Mouse (Mus musculus): Measurements from ENCODE around the gene Bnip3. TPM values are rescaled to one million over a fixed set of nuclear protein-coding genes. Genes with fewer than 3 reads are reported as not detected.

Bnip3 gene
- polyA plus RNA-seq, 1 experiment from 2014 or later = 138 TPM

- H3K36me3 ChIP-seq = no peaks in the 10 kb centered on the region
- H3K4me3 ChIP-seq = no peak overlapping the region
- no peaks in the 10 kb centered on the region; the same call in 1 of the 2 replicates for H3K9me3 ChIP-seq
- WGBS = 89% methylated on average over 3 of the region's 3 CpGs
- no peaks in the 10 kb centered on the region for H3K4me1 ChIP-seq
- no peak for ATAC-seq (ENCODE audit: insufficient number of reproducible peaks, low FRiP score, low TSS enrichment, low read depth)
- H3K9ac ChIP-seq = no peak overlapping the region
- H3K4me2 ChIP-seq = no peak overlapping the region
- peaks cover 17% of the 10 kb centered on the region for H3K27me3 ChIP-seq
- H3K27ac ChIP-seq = no peak overlapping the region
Measured at GRCm38 (mm10) chr7:138934523-138934922, 25.2 kb upstream of the Bnip3 start.

GRCm38 (mm10) chr7:138928456-138928855, 19.1 kb upstream of the Bnip3 start:
- Histone ChIP-seq H3K4me3 (no peak overlapping the region), H3K9ac (no peak overlapping the region), H3K4me1 (no peaks in the 10 kb centered on the region), H3K4me2 (no peak overlapping the region), H3K36me3 (no peaks in the 10 kb centered on the region), H3K27ac (no peak overlapping the region), H3K27me3 (no peaks in the 10 kb centered on the region), H3K9me3 (no peaks in the 10 kb centered on the region)
- 89% methylated on average over 4 of the region's 4 CpGs for WGBS
- ATAC-seq (ENCODE audit: insufficient number of reproducible peaks, low FRiP score, low TSS enrichment, low read depth) = no peak

- H3K9me3 ChIP-seq = no peaks in the 10 kb centered on the region
Measured at GRCm38 (mm10) chr7:138923756-138924425, 14.6 kb upstream of the Bnip3 start.

GRCm38 (mm10) chr7:138921611-138922010, 12.3 kb upstream of the Bnip3 start:
- no peak overlapping the region for H3K4me2 ChIP-seq
- peaks cover 11% of the 10 kb centered on the region for H3K4me1 ChIP-seq
- no peaks in the 10 kb centered on the region for H3K9me3 ChIP-seq
- H3K27ac ChIP-seq = no peak overlapping the region
- no peak for ATAC-seq (ENCODE audit: insufficient number of reproducible peaks, low FRiP score, low TSS enrichment, low read depth)
- H3K4me3 ChIP-seq = no peak overlapping the region
- no peaks in the 10 kb centered on the region for H3K27me3 ChIP-seq
- 91% methylated on average over 8 of the region's 8 CpGs for WGBS
- H3K9ac ChIP-seq = no peak overlapping the region
- no peaks in the 10 kb centered on the region for H3K36me3 ChIP-seq

More at GRCm38 (mm10) chr7:138923756-138924425, 14.6 kb upstream of the Bnip3 start:
- Histone ChIP-seq H3K27ac (no peak overlapping the region), H3K4me1 (peaks cover 10% of the 10 kb centered on the region), H3K4me2 (no peak overlapping the region), H3K27me3 (no peaks in the 10 kb centered on the region), H3K36me3 (no peaks in the 10 kb centered on the region), H3K9ac (no peak overlapping the region), H3K4me3 (no peak overlapping the region)
- WGBS = 6% methylated on average over 3 of the region's 3 CpGs
- ATAC-seq (ENCODE audit: insufficient number of reproducible peaks, low FRiP score, low TSS enrichment, low read depth) = no peak

GRCm38 (mm10) chr7:138919156-138919944, 10.0 kb upstream of the Bnip3 start:
- Histone ChIP-seq H3K9ac (0 out of 2 replicates have a peak overlapping the region, but pooled peaks have one; percentile 41), H3K4me2 (peak overlapping the region; percentile 57), H3K9me3 (no peaks in the 10 kb centered on the region), H3K27ac (peak overlapping the region; percentile 63; the same call in 1 of the 2 replicates), H3K4me3 (peak overlapping the region; percentile 35), H3K36me3 (no peaks in the 10 kb centered on the region), H3K27me3 (no peaks in the 10 kb centered on the region), H3K4me1 (peaks cover 11% of the 10 kb centered on the region)
- WGBS = 3% methylated on average over 26 of the region's 26 CpGs
- ATAC-seq (ENCODE audit: insufficient number of reproducible peaks, low FRiP score, low TSS enrichment, low read depth) = peak; percentile 60; the same call in 1 of the 2 replicates

GRCm38 (mm10) chr7:138913616-138914015, 4.3 kb upstream of the Bnip3 start:
- Histone ChIP-seq H3K9me3 (no peaks in the 10 kb centered on the region), H3K9ac (no peak overlapping the region), H3K27ac (no peak overlapping the region), H3K4me1 (peaks cover 14% of the 10 kb centered on the region), H3K27me3 (no peaks in the 10 kb centered on the region), H3K4me3 (no peak overlapping the region), H3K36me3 (no peaks in the 10 kb centered on the region), H3K4me2 (no peak overlapping the region)
- ATAC-seq (ENCODE audit: insufficient number of reproducible peaks, low FRiP score, low TSS enrichment, low read depth) = no peak
- 59% methylated on average over 3 of the region's 3 CpGs for WGBS

- Histone ChIP-seq H3K36me3 (peaks cover under 1% of the 10 kb centered on the region; the same call in 1 of the 2 replicates), H3K4me1 (peaks cover 37% of the 10 kb centered on the region), H3K4me3 (peak overlapping the region; percentile 66), H3K27ac (peak overlapping the region; percentile 79), H3K27me3 (no peaks in the 10 kb centered on the region), H3K9ac (peak overlapping the region; percentile 48; the same call in 1 of the 2 replicates), H3K9me3 (no peaks in the 10 kb centered on the region), H3K4me2 (peak overlapping the region; percentile 79)
- no peak for ATAC-seq (ENCODE audit: insufficient number of reproducible peaks, low FRiP score, low TSS enrichment, low read depth)
- 20% methylated on average over 7 of the region's 7 CpGs for WGBS
Measured at GRCm38 (mm10) chr7:138910193-138910562, 859 bp upstream of the Bnip3 start.

- Histone ChIP-seq H3K9me3 (no peaks in the 10 kb centered on the region), H3K27me3 (no peaks in the 10 kb centered on the region), H3K4me1 (peaks cover 39% of the 10 kb centered on the region), H3K36me3 (peaks cover 2% of the 10 kb centered on the region; the same call in 1 of the 2 replicates), H3K4me2 (peak overlapping the region; percentile 79), H3K4me3 (peak overlapping the region; percentile 66), H3K9ac (peak overlapping the region; percentile 80), H3K27ac (peak overlapping the region; percentile 85)
- WGBS = 2% methylated on average over 10 of the region's 10 CpGs
- ATAC-seq (ENCODE audit: insufficient number of reproducible peaks, low FRiP score, low TSS enrichment, low read depth) = no peak
Measured at GRCm38 (mm10) chr7:138908768-138909276, 497 bp downstream of the Bnip3 start.

- Histone ChIP-seq H3K27ac (no peak overlapping the region), H3K9ac (no peak overlapping the region), H3K9me3 (no peaks in the 10 kb centered on the region), H3K36me3 (peaks cover 2% of the 10 kb centered on the region; the same call in 1 of the 2 replicates), H3K4me1 (peaks cover 41% of the 10 kb centered on the region), H3K27me3 (no peaks in the 10 kb centered on the region), H3K4me3 (peak overlapping the region; percentile 66), H3K4me2 (peak overlapping the region; percentile 79)
- WGBS = 66% methylated on average over 5 of the region's 5 CpGs
- no peak for ATAC-seq (ENCODE audit: insufficient number of reproducible peaks, low FRiP score, low TSS enrichment, low read depth)
Measured at GRCm38 (mm10) chr7:138907976-138908375, 1.3 kb downstream of the Bnip3 start.

- H3K9ac ChIP-seq = 0 out of 2 replicates have a peak overlapping the region, but pooled peaks have one; percentile 2
- H3K4me3 ChIP-seq = peak overlapping the region; percentile 66
- peaks cover 2% of the 10 kb centered on the region; the same call in 1 of the 2 replicates for H3K36me3 ChIP-seq
- WGBS = 5% methylated on average over 7 of the region's 7 CpGs
- ATAC-seq (ENCODE audit: insufficient number of reproducible peaks, low FRiP score, low TSS enrichment, low read depth) = peak; percentile 50; the same call in 1 of the 2 replicates
- H3K27me3 ChIP-seq = no peaks in the 10 kb centered on the region
- H3K4me2 ChIP-seq = peak overlapping the region; percentile 79
- no peaks in the 10 kb centered on the region for H3K9me3 ChIP-seq
- H3K4me1 ChIP-seq = peaks cover 41% of the 10 kb centered on the region
- peak overlapping the region; percentile 50 for H3K27ac ChIP-seq
Measured at GRCm38 (mm10) chr7:138907043-138907442, 2.3 kb downstream of the Bnip3 start.

- 77% methylated on average over 1 of the region's 1 CpGs for WGBS
- Histone ChIP-seq H3K9ac (0 out of 2 replicates have a peak overlapping the region, but pooled peaks have one; percentile 2), H3K36me3 (peaks cover 2% of the 10 kb centered on the region; the same call in 1 of the 2 replicates), H3K4me3 (peak overlapping the region; percentile 66), H3K4me2 (peak overlapping the region; percentile 79), H3K9me3 (no peaks in the 10 kb centered on the region), H3K27me3 (no peaks in the 10 kb centered on the region), H3K4me1 (peaks cover 41% of the 10 kb centered on the region), H3K27ac (peak overlapping the region; percentile 50; the same call in 1 of the 2 replicates)
- no peak for ATAC-seq (ENCODE audit: insufficient number of reproducible peaks, low FRiP score, low TSS enrichment, low read depth)
Measured at GRCm38 (mm10) chr7:138906441-138906840, 2.9 kb downstream of the Bnip3 start.

All from limb, embryonic 15.5 days (tissue).